Mouse (Mus musculus) heart, adult 2 months (tissue): ENCODE measurements at regions not wholly inside any gene's neighbourhood (a gene's known extent, or its start where the extent isn't known, plus 50 kb on each side); places are given as distances from the start of the nearest gene placed in this dataset.
A peak's percentile ranks its signal among the peaks of the same experiment; 100 is the strongest.

Experiments used
- DNase-seq, 2 experiments: peaks; one replicate each; pipeline ENCODE4 v3.0.0; 2021
- H3K27ac ChIP-seq: fragments of 200-600 bp; 2 replicates; pipeline ENCODE4 v1.8.1; 2022
- H3K27me3 ChIP-seq: fragments of 200-500 bp; 2 replicates; pipeline ENCODE4 v1.6.1; 2012; ENCODE audit warnings: mild to moderate bottlenecking, low read length, inconsistent platforms, mixed read lengths; ENCODE audit not compliant: control insufficient read depth, insufficient read depth
- H3K36me3 ChIP-seq: fragments of 200-500 bp; 2 replicates; pipeline ENCODE4 v1.6.1; 2012; ENCODE audit warnings: low read length, inconsistent platforms; ENCODE audit not compliant: control insufficient read depth, insufficient read depth
- H3K4me1 ChIP-seq: fragments of 200-500 bp; 2 replicates; pipeline ENCODE4 v1.6.1; 2011; ENCODE audit warnings: low read length; ENCODE audit not compliant: control insufficient read depth, insufficient read depth
- H3K4me3 ChIP-seq: fragments of 200-600 bp; 2 replicates; pipeline ENCODE4 v1.8.1; 2022
- H3K79me2 ChIP-seq: fragments of 200-500 bp; replicated peaks from 2 replicates; pipeline ENCODE4 v1.6.1; 2012; ENCODE audit warnings: mild to moderate bottlenecking, inconsistent platforms, low read length, moderate library complexity, mixed read lengths; ENCODE audit not compliant: control insufficient read depth, insufficient read depth
- H3K9ac ChIP-seq: fragments of 200-500 bp; 2 replicates; pipeline ENCODE4 v1.6.1; 2012; ENCODE audit warnings: low read depth, mild to moderate bottlenecking, control low read depth, inconsistent platforms, low read length, mixed read lengths
- CTCF ChIP-seq: fragments of 200-600 bp; IDR thresholded peaks from 2 replicates; pipeline ENCODE4 v1.8.1; 2022; ENCODE audit warnings: antibody characterized with exemption, mild to moderate bottlenecking, moderate library complexity
- EP300 ChIP-seq: fragments of 200-500 bp; IDR thresholded peaks from 2 replicates; pipeline ENCODE4 v1.6.1; 2011; ENCODE audit warnings: low read depth, low read length, control low read depth; ENCODE audit not compliant: insufficient read depth
- POLR2A ChIP-seq: fragments of 200-500 bp; IDR thresholded peaks from 2 replicates; pipeline ENCODE4 v1.6.1; 2011; ENCODE audit warnings: mild to moderate bottlenecking, low read depth, low read length, control low read depth; ENCODE audit not compliant: insufficient read depth
- WGBS: fragments of 180-500 bp; shearing (Covaris S2); methylation state at CpG from one replicate; pipeline ENCODE4 v1.1.7; 2018; 5-methylcytosine and 5-hydroxymethylcytosine counted together
- intact Hi-C: fragments of 180-260 bp; cut with DNase I; formaldehyde crosslinking; loops from one replicate; pipeline ENCODE4 v1.15.1; 2025

GRCm38 (mm10) chr12:51001096-51001495, 346.8 kb upstream of the G2e3 start:
- no peak overlapping the region for H3K27ac ChIP-seq
- TF ChIP-seq CTCF, result no peak
- no peak for TF ChIP-seq EP300
- no peak for TF ChIP-seq POLR2A
- no peaks in the 10 kb centered on the region for H3K27me3 ChIP-seq
- intact Hi-C loops, result no loop called here
- no peaks in the 10 kb centered on the region for H3K36me3 ChIP-seq
- H3K79me2 ChIP-seq, result no peaks in the 10 kb centered on the region
- no peak for DNase-seq
- H3K4me1 ChIP-seq, result no peaks in the 10 kb centered on the region
- no peak overlapping the region for H3K4me3 ChIP-seq
- H3K9ac ChIP-seq, result no peak overlapping the region
- WGBS, result 66% methylated on average over 4 of the region's 4 CpGs

DNA sequence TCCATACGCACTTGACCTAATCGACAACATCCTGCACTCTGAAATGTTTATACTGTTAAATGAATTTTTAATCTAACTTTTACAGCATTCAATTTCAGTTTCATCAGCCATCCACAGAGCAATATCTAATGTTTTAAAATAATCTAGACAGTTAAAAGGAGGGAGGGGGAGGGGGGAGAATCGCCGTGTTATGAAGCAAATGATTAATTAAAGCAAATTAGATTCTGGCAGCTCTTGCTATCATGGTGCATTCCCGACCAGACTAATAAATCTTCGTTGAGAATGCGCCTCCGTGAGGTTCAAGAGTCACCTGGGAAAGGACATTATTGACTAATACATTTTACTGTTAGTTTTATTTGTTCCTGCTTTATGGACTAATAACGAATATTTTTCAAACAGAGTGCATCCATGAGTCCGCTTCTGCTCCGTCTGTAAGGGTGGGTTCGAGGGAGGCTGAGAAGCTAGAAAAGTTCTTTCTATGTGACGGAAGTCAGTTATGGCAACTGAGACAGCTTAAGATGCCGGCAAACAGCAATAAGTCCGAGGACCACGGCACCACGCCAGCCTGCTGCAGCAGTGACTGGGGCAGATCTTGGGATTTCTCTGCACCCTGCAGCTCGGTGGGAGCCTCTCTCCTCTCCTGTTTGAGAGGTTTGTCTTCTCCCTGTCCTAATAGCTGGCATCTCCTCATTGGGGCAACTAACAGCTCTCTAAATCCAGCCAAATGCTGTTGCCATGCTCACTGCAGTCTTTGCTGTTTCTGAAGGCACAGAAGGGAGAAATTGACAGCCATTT, 347.4 kb upstream of the G2e3 start:
- no peaks in the 10 kb centered on the region for H3K79me2 ChIP-seq

DNA sequence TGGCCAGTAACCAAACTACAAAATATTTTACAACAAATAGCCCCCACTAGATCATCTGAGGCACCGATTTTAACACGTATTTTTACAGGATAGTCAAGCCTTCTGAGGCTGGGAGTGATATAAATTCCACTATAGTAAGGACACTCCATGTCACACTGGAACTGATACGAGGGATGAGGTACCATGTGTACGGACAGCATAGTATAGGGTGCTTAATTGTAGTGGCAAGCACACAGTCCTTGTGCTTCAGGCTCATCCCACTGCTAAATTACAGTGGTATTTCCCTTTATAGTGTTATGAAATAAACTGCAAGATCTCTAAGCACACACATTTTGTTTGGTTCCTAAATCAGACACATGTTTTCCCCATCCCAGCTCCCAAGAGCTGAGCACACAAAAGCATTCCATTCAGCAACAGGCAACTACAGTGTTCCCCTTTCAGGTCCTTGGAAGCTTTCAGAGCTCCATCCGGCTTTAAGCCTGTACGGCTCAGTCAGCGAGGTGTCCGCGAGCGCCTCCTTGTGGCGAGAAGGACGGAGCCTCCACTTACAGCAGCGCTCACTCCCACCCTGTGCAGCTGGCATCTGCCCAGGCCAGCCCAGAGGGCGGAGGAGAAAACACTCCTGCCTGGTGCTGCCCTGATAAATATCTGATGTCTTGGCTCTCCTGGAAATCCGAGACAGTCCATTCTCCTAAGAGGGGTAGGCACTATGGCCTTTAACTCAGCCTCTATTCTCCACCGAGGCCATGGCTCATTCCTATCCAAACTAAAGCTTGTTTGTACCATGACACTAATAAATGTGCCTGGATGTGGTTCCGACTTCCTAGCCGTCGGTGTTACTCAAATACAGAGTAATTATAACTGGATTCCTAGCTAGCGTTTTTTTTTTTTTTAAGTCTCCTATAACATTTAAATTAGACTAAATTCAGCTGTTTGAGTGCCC, 348.3 kb upstream of the G2e3 start:
- H3K9ac ChIP-seq, result no peak overlapping the region
- peak; percentile 13 to 19 for DNase-seq
- WGBS, result 41% methylated on average over 20 of the region's 20 CpGs
- no peaks in the 10 kb centered on the region for H3K27me3 ChIP-seq
- no peak overlapping the region for H3K4me3 ChIP-seq
- no peak overlapping the region for H3K27ac ChIP-seq
- no peaks in the 10 kb centered on the region for H3K4me1 ChIP-seq
- no peaks in the 10 kb centered on the region for H3K79me2 ChIP-seq
- H3K36me3 ChIP-seq, result no peaks in the 10 kb centered on the region
- intact Hi-C loops, result no loop called here
- TF ChIP-seq EP300, result no peak
- TF ChIP-seq CTCF, result peak; percentile 60

More for the DNA sequence above, 347.4 kb upstream of the G2e3 start:
- intact Hi-C loops, result no loop called here
- Histone ChIP-seq H3K4me1 (no peaks in the 10 kb centered on the region), H3K4me3 (no peak overlapping the region), H3K27ac (no peak overlapping the region), H3K27me3 (no peaks in the 10 kb centered on the region), H3K36me3 (no peaks in the 10 kb centered on the region), H3K9ac (no peak overlapping the region)
- no peak for TF ChIP-seq CTCF
- no peak for TF ChIP-seq EP300
- no peak for TF ChIP-seq POLR2A
- no peak for DNase-seq
- WGBS, result 83% methylated on average over 18 of the region's 18 CpGs

- no peak for DNase-seq
- intact Hi-C loops, result no loop called here
- 85% methylated on average over 1 of the region's 1 CpGs for WGBS
- Histone ChIP-seq H3K36me3 (no peaks in the 10 kb centered on the region), H3K4me3 (no peak overlapping the region), H3K4me1 (no peaks in the 10 kb centered on the region), H3K27me3 (no peaks in the 10 kb centered on the region), H3K79me2 (no peaks in the 10 kb centered on the region), H3K27ac (no peak overlapping the region), H3K9ac (no peak overlapping the region)
- no peak for TF ChIP-seq POLR2A
- TF ChIP-seq CTCF, result no peak
- no peak for TF ChIP-seq EP300
Observed at GRCm38 (mm10) chr12:50995664-50996063, 346.8 kb upstream of the Prkd1 start.

DNA sequence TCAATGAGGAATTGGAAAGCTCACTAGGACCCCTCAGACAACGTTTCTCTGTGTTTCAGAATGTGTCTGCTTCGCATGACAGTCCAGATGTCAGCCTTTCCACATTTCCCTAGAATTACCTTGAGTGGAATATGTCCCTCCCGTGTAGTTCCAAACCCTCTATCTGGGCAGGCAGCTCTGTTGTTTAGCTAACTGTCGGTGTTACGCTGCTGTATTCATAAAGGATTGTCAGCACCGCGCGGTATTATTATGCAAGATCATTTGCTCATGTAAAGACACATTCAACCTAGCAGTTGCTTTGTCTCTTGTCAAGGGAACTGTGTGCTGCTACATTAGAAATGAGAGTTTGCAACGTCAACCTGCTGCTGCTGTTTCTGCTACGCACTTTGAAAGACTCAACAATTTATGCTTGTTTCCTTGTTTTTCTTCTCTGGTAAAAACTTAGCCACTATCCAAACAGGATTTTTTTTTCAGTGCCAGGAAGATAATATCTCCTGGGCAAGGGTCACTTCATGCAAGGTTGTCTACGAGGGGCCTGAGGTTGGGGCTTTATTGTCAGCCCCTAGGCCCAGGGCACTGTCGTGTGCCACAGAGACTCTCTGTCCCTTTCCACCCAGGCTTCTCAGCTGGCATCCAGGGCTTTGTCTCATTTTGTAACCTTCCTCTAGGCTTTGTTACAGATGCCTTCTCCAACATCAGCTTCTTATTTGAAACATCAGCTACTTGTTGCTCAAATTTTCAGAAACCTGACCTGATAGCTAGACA, 340.8 kb upstream of the Prkd1 start:
- Histone ChIP-seq H3K4me1 (no peaks in the 10 kb centered on the region), H3K9ac (no peak overlapping the region), H3K27ac (no peak overlapping the region), H3K36me3 (no peaks in the 10 kb centered on the region), H3K4me3 (no peak overlapping the region), H3K27me3 (no peaks in the 10 kb centered on the region), H3K79me2 (no peaks in the 10 kb centered on the region)
- no peak for TF ChIP-seq CTCF
- TF ChIP-seq EP300, result no peak
- TF ChIP-seq POLR2A, result no peak
- intact Hi-C loops, result no loop called here
- 75% methylated on average over 12 of the region's 12 CpGs for WGBS
- no peak for DNase-seq
